Mouse (Mus musculus) lung, postnatal 0 days (tissue): Measurements from ENCODE around the gene Mdk.

ENCODE experiments used
- CTCF ChIP-seq: IDR thresholded peaks from 2 replicates; pipeline ENCODE4 v1.5.1; 2016; ENCODE audit warnings: antibody characterized with exemption, mild to moderate bottlenecking
- EP300 ChIP-seq: IDR thresholded peaks from 2 replicates; pipeline ENCODE4 v1.6.1; 2016; ENCODE audit warnings: antibody characterized with exemption, mild to moderate bottlenecking, control low read depth

DNA sequence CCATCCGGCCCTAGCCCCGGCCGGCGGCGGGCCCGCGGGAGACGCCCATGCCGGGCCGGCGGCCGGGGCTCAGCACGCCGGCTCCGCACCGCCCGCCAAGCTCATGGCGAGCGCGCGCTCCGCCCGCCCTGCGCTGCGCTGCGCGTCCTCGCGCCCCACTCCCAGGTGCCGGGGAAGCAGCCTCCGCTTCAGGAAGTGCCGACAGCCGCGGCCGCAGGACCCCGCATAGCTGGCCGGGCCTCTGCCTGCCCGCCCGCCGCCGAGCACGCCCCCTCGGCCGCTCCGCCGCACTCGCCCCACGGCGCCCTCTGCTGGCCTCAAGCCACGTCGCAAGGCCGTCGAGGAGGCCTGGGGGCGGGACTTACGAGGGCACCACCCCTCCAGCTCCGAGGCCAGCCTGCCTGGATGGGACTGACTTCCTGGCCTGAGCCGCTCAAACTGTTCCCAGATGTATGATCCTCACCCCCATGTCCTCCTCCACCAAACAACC lies 31.4 kb upstream of the Mdk start:
- TF ChIP-seq CTCF (peak; percentile 88), EP300 (no peak)
